Mouse (Mus musculus) thymus, postnatal 4 days (tissue): ENCODE results near the gene Otx2.

ENCODE experiments used
- DNase-seq: peaks from one replicate; pipeline ENCODE4 v3.0.0; 2021

The Otx2 gene

GRCm38 (mm10) chr14:48668761-48669303 lies 4.8 kb downstream of the Otx2 start:
- DNase-seq, result peak; percentile 15

- no peak for DNase-seq
Observed at GRCm38 (mm10) chr14:48668051-48668481, 5.6 kb downstream of the Otx2 start.

- DNase-seq, result no peak
Observed at GRCm38 (mm10) chr14:48667396-48667795, 6.2 kb downstream of the Otx2 start.

- no peak for DNase-seq
Observed at GRCm38 (mm10) chr14:48666771-48667170, 6.8 kb downstream of the Otx2 start.

- DNase-seq, result no peak
Observed at GRCm38 (mm10) chr14:48665816-48666661, 7.6 kb downstream of the Otx2 start.

- DNase-seq, result no peak
Observed at GRCm38 (mm10) chr14:48664841-48665815, 8.5 kb downstream of the Otx2 start.

- no peak for DNase-seq
Observed at GRCm38 (mm10) chr14:48664001-48664810, 9.4 kb downstream of the Otx2 start.

GRCm38 (mm10) chr14:48663531-48663930 lies 10.1 kb downstream of the Otx2 start:
- no peak for DNase-seq

- no peak for DNase-seq
Observed at GRCm38 (mm10) chr14:48662568-48663236, 10.9 kb downstream of the Otx2 start.

- DNase-seq, result no peak
Observed at GRCm38 (mm10) chr14:48661646-48662567, 11.7 kb downstream of the Otx2 start.

GRCm38 (mm10) chr14:48661151-48661550 lies 12.5 kb downstream of the Otx2 start:
- no peak for DNase-seq

- DNase-seq, result no peak
Observed at GRCm38 (mm10) chr14:48660593-48660992, 13.0 kb downstream of the Otx2 start.

- no peak for DNase-seq
Observed at GRCm38 (mm10) chr14:48659661-48660060, 14.0 kb downstream of the Otx2 start.

GRCm38 (mm10) chr14:48657241-48657640 lies 16.4 kb downstream of the Otx2 start:
- DNase-seq, result no peak

- no peak for DNase-seq
Observed at GRCm38 (mm10) chr14:48656711-48657110, 16.9 kb downstream of the Otx2 start.

- no peak for DNase-seq
Observed at GRCm38 (mm10) chr14:48655792-48656550, 17.6 kb downstream of the Otx2 start.

- no peak for DNase-seq
Observed at GRCm38 (mm10) chr14:48655073-48655791, 18.4 kb downstream of the Otx2 start.

GRCm38 (mm10) chr14:48654551-48655072 lies 19.0 kb downstream of the Otx2 start:
- DNase-seq, result no peak
